Mouse (Mus musculus): ENCODE results near the gene Unc119.

- no peak for TF ChIP-seq POLR2A (IDR thresholded peaks at IDR 0.05; ENCODE audit: insufficient read depth, low read depth, low read length)
- no peak for TF ChIP-seq CTCF (IDR thresholded peaks at IDR 0.05)
Observed at GRCm38 (mm10) chr11:78364103-78364502, 20.8 kb downstream of the Unc119 start.

Data from heart, adult 2 months (tissue).